Mouse (Mus musculus): ENCODE data around the gene Slc39a3. TPM values are rescaled to one million over a fixed set of nuclear protein-coding genes. Genes with fewer than 3 reads are reported as not detected.
"Not testable (repeated sequence)": the region's sequence is repeated elsewhere in the genome, so short reads cannot be mapped to it uniquely, and the experiment has no call there.

The Slc39a3 gene
- polyA plus RNA-seq (2016; fragmentation: Nextera tagmentation; extraction: Ambion mirVana), result 10.9 and 14.7 TPM in 2 replicates

DNA sequence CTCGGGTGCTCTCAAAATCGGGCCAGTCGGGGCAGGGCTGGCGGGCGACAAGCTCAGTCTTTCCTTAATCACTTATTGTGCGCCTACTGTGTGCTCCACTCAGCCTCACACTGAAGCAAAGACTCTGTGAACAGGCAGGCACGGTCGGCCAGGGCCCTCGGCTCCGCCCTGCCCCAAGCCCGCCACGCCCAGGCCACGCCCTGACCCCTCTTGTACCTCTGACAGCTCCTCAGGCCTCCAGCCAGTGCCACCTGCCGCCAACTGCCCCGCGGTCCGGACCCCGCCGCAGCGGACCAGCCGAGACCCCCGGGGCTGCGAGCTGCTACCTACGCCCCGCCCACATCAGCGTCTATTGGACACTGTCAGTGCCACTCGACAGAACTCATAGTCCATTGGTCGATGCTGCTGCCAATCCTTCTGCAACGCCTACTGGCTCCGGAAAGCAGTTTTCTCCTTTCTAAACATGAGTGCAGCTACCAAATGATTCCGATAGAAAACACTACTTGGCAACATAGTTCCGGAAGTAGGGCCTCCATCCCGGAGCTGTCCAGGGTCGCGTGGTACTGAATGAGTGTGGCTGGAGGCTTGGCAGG is at the start of gene Slc39a3:
Slc39a3 (minus strand) TSS at position 439 of the 593 bp plus-strand sequence.
- peak; percentile 97 for DNase-seq (ENCODE audit: low spot score)
- Histone ChIP-seq H3K27ac (peak within 1 kb of the TSS; percentile 76), H3K4me1 (peaks cover 9% of the 10 kb centered on the region)

DNA sequence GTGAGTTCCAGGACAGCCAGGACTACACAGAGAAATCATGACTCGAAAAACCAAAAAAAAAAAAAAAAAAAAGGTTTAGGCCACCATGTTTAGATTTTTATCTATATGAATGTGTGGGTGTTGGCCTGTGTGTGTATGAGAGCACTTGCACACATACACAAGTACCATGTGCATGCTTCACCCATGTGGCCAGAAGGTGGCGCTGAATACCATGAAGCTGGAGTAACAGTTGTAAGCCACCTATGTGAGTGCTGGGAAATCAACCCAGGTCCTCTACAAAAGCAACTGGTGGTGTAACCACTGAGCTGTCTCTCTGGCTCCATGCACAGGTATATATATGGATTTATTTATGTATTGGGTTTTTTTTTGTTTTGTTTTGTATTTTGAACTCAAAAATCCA is 49.8 kb upstream of the Slc39a3 start:
- peaks cover 16% of the 10 kb centered on the region for H3K36me3 ChIP-seq
- no peak overlapping the region for H3K4me3 ChIP-seq
- DNase-seq (ENCODE audit: low spot score), result no peak
- H3K27me3 ChIP-seq (ENCODE audit: low read depth, poor library complexity, severe bottlenecking), result no peaks in the 10 kb centered on the region
- H3K4me1 ChIP-seq, result peaks cover 14% of the 10 kb centered on the region
- no peak overlapping the region for H3K27ac ChIP-seq
- WGBS, result 52% methylated on average over 2 of the region's 2 CpGs
- no peaks in the 10 kb centered on the region for H3K9me3 ChIP-seq (replicated peaks)

More for the DNA sequence above, at the start of gene Slc39a3:
- WGBS, result under 1% methylated on average over 35 of the region's 35 CpGs
- Histone ChIP-seq H3K36me3 (no peaks in the 10 kb centered on the region), H3K9me3 (replicated peaks) (no peaks in the 10 kb centered on the region), H3K27me3 (ENCODE audit: low read depth, poor library complexity, severe bottlenecking) (no peaks in the 10 kb centered on the region), H3K4me3 (peak within 1 kb of the TSS; percentile 72)

GRCm38 (mm10) chr10:81082168-81082960 is 45.1 kb upstream of the Slc39a3 start:
- 84% methylated on average over 7 of the region's 7 CpGs for WGBS
- Histone ChIP-seq H3K36me3 (peaks cover 63% of the 10 kb centered on the region), H3K27ac (no peak overlapping the region)

GRCm38 (mm10) chr10:81080008-81080655 is 42.9 kb upstream of the Slc39a3 start:
- Histone ChIP-seq H3K27ac (no peak overlapping the region), H3K4me1 (no peaks in the 10 kb centered on the region), H3K27me3 (ENCODE audit: low read depth, poor library complexity, severe bottlenecking) (no peaks in the 10 kb centered on the region), H3K36me3 (peaks cover 84% of the 10 kb centered on the region), H3K9me3 (replicated peaks) (no peaks in the 10 kb centered on the region), H3K4me3 (no peak overlapping the region)
- WGBS, result 94% methylated on average over 31 of the region's 31 CpGs
- DNase-seq (ENCODE audit: low spot score), result no peak

More at GRCm38 (mm10) chr10:81082168-81082960, 45.1 kb upstream of the Slc39a3 start:
- Histone ChIP-seq H3K9me3 (replicated peaks) (no peaks in the 10 kb centered on the region), H3K4me1 (no peaks in the 10 kb centered on the region), H3K27me3 (ENCODE audit: low read depth, poor library complexity, severe bottlenecking) (no peaks in the 10 kb centered on the region), H3K4me3 (no peak overlapping the region)
- peak; percentile 67 for DNase-seq (ENCODE audit: low spot score)

GRCm38 (mm10) chr10:81077916-81078315 is 40.7 kb upstream of the Slc39a3 start:
- 93% methylated on average over 11 of the region's 11 CpGs for WGBS
- Histone ChIP-seq H3K4me3 (no peak overlapping the region), H3K9me3 (replicated peaks) (no peaks in the 10 kb centered on the region), H3K27ac (no peak overlapping the region), H3K36me3 (peaks cover 99% of the 10 kb centered on the region), H3K27me3 (ENCODE audit: low read depth, poor library complexity, severe bottlenecking) (no peaks in the 10 kb centered on the region), H3K4me1 (no peaks in the 10 kb centered on the region)
- no peak for DNase-seq (ENCODE audit: low spot score)

DNA sequence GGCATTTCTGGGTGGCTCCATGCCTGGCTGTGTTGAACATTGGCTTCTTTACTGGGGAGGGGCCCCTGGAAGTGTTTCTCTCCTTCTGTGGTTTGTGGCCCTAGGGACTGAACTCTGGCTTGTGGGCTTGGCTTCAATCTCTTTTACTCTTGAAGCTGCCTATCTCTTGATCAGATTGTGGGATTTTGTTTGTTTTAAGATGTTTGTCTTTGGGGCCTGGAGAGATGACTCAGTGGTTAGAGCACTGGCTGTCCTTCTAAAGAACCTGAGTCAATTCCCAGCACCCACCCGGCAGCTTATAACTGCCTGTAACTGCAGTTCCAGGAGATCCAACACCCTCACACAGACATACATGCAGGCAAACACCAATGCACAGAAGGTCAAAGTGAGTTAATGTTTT is 39.1 kb upstream of the Slc39a3 start:
- no peak for DNase-seq (ENCODE audit: low spot score)
- Histone ChIP-seq H3K27ac (no peak overlapping the region), H3K4me3 (no peak overlapping the region), H3K9me3 (replicated peaks) (no peaks in the 10 kb centered on the region), H3K27me3 (ENCODE audit: low read depth, poor library complexity, severe bottlenecking) (no peaks in the 10 kb centered on the region), H3K4me1 (peaks cover 2% of the 10 kb centered on the region), H3K36me3 (peaks cover 99% of the 10 kb centered on the region)
- WGBS, result 100% methylated on average over 1 of the region's 1 CpGs

DNA sequence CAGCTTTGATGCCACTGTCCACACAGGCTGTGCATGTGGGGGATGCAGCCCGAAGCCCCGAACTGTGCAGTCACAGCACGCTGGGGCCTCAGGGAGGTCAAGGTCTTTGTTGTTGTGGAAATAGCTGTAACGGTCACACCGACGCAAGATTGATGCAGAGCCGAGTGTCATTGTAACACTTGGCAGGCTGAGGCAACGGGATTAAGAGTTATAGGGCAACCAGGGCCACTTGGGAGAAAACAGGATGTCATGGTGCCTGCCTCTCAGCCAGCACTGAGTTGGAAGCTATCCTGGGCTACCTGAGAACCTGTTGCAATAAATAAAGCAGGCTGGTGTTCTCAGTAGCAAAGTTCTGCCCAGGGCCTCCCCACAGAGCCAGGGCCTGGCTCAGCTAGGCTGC is 38.5 kb upstream of the Slc39a3 start:
- DNase-seq (ENCODE audit: low spot score), result no peak
- Histone ChIP-seq H3K4me3 (no peak overlapping the region), H3K27ac (no peak overlapping the region), H3K4me1 (peaks cover 8% of the 10 kb centered on the region), H3K36me3 (peaks cover 94% of the 10 kb centered on the region), H3K9me3 (replicated peaks) (no peaks in the 10 kb centered on the region), H3K27me3 (ENCODE audit: low read depth, poor library complexity, severe bottlenecking) (no peaks in the 10 kb centered on the region)
- WGBS, result 92% methylated on average over 8 of the region's 8 CpGs

DNA sequence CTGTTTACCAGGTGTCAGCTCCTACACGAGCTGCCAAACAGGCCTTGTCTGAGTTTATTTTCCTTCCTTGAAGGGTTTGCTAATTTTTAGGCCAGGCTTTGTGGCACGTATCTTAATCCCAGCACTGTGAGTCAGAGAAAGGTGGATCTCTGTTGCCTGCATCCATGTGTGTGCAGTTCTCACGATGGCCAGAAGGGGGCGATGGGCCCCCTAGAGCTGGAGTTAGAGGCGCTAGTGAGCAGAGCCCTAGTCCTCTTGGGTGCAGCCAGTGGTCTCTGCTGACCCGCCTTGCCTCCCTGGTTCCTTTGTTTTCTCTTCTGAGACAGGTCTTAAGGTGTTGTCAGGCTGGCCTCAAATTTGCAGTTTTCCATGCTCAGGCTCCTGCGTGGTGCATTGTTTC is 36.2 kb upstream of the Slc39a3 start:
- no peaks in the 10 kb centered on the region for H3K9me3 ChIP-seq (replicated peaks)
- H3K4me1 ChIP-seq, result peaks cover 23% of the 10 kb centered on the region
- H3K27ac ChIP-seq, result no peak overlapping the region
- H3K4me3 ChIP-seq, result no peak overlapping the region
- H3K36me3 ChIP-seq, result peaks cover 71% of the 10 kb centered on the region
- no peaks in the 10 kb centered on the region for H3K27me3 ChIP-seq (ENCODE audit: low read depth, poor library complexity, severe bottlenecking)
- WGBS, result 68% methylated on average over 7 of the region's 7 CpGs
- DNase-seq (ENCODE audit: low spot score), result peak; percentile 46

- Histone ChIP-seq H3K27ac (no peak overlapping the region), H3K4me1 (peaks cover 23% of the 10 kb centered on the region), H3K4me3 (no peak overlapping the region), H3K9me3 (replicated peaks) (no peaks in the 10 kb centered on the region), H3K36me3 (peaks cover 60% of the 10 kb centered on the region), H3K27me3 (ENCODE audit: low read depth, poor library complexity, severe bottlenecking) (no peaks in the 10 kb centered on the region)
- 98% methylated on average over 8 of the region's 8 CpGs for WGBS
- DNase-seq (ENCODE audit: low spot score), result no peak
These were observed 35.1 kb upstream of the Slc39a3 start for GRCm38 (mm10) chr10:81072290-81072689.

DNA sequence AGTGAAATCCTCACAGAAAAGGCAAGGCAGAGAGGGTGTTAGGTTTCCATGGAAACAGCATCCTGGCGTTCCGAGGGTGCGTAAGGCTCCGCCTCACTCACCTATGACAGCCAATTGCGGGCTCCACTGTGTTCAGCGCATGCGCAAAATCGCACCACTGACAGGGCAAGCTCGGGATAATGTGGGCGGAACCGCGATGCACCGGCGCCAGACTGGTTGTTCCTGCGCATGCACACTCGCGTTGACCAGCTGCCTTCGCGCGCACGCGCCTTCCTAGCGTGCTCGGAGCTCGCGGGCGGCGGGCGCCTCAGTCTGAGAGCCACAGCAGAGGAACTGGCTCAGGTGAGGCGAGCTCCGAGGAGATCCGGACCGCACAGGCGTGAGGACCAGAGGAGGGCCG is 32.6 kb upstream of the Slc39a3 start, which contains the start of gene Thop1:
Thop1 (plus strand) TSS at position 200 of the 400 bp plus-strand sequence.
- peak; percentile 99 for DNase-seq (ENCODE audit: low spot score)
- peaks cover 36% of the 10 kb centered on the region for H3K36me3 ChIP-seq
- H3K4me3 ChIP-seq, result peak within 1 kb of the TSS; percentile 88
- peaks cover 23% of the 10 kb centered on the region for H3K4me1 ChIP-seq
- H3K9me3 ChIP-seq (replicated peaks), result no peaks in the 10 kb centered on the region
- WGBS, result under 1% methylated on average over 35 of the region's 35 CpGs
- peak within 1 kb of the TSS; percentile 88 for H3K27ac ChIP-seq
- no peaks in the 10 kb centered on the region for H3K27me3 ChIP-seq (ENCODE audit: low read depth, poor library complexity, severe bottlenecking)

GRCm38 (mm10) chr10:81068706-81069105 is 31.5 kb upstream of the Slc39a3 start:
- Histone ChIP-seq H3K9me3 (replicated peaks) (no peaks in the 10 kb centered on the region), H3K4me3 (no peak overlapping the region), H3K36me3 (peaks cover 25% of the 10 kb centered on the region), H3K27ac (no peak overlapping the region), H3K27me3 (ENCODE audit: low read depth, poor library complexity, severe bottlenecking) (no peaks in the 10 kb centered on the region), H3K4me1 (peaks cover 23% of the 10 kb centered on the region)
- DNase-seq (ENCODE audit: low spot score), result no peak
- 77% methylated on average over 5 of the region's 5 CpGs for WGBS

GRCm38 (mm10) chr10:81064519-81064918 is 27.3 kb upstream of the Slc39a3 start:
- not testable (repeated sequence) for H3K27me3 ChIP-seq (ENCODE audit: low read depth, poor library complexity, severe bottlenecking); H3K36me3 ChIP-seq; H3K4me1 ChIP-seq; H3K9me3 ChIP-seq (replicated peaks); H3K4me3 ChIP-seq; DNase-seq (ENCODE audit: low spot score); H3K27ac ChIP-seq
- 85% methylated on average over 8 of the region's 8 CpGs for WGBS

DNA sequence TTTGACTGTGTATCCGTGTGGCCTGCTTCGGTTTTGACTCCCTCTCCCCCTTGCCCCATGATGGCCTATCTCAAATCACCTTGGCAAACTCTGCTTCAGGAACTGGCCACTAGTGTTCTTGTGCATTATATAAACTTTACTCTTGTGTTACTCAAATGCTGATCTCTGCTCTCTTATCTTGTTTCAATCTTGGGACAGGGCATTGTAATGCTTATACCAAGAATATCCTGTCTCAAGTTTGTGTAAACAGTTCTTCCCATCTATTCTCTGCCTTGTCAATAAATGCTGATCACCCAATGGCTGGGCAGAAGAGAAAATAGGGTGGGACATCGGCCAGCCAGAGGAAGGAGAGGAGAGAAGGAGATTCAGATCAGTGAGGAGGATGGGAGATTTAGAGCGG is 25.5 kb upstream of the Slc39a3 start:
- Histone ChIP-seq H3K4me1 (peaks cover 19% of the 10 kb centered on the region), H3K4me3 (no peak overlapping the region), H3K27ac (no peak overlapping the region), H3K27me3 (ENCODE audit: low read depth, poor library complexity, severe bottlenecking) (no peaks in the 10 kb centered on the region), H3K9me3 (replicated peaks) (no peaks in the 10 kb centered on the region), H3K36me3 (peaks cover 7% of the 10 kb centered on the region)
- DNase-seq (ENCODE audit: low spot score), result no peak
- 71% methylated on average over 4 of the region's 4 CpGs for WGBS

Data from limb, embryonic 10.5 days (tissue).